ENCODE assay signal across 12 mouse cellular contexts in genomic region chr4:131968873-131969272, GRCm38 (mm10). TPM values are rescaled to one million over a fixed set of nuclear protein-coding genes. Genes with fewer than 3 reads are reported as not detected.
A peak's percentile ranks its signal among the peaks of the same experiment; 100 is the strongest.
DNase-seq lines count a peak whose midpoint lies in the region; ATAC-seq and TF ChIP-seq lines count a peak whose summit lies in the region.
"Had no signal": no experiment of that assay in that cellular context is flagged by ENCODE, and none has a peak within 500 bp of the region (broad histone marks: within the 10 kb centered on the region; RNA-seq: fewer than 3 reads in every experiment).

No protein-coding gene starts in this region.

- no peaks in the 10 kb centered on the region for H3K4me1 ChIP-seq in kidney, postnatal 0 days (replicated peaks; ENCODE audit: insufficient read depth, low read length)
- H3K4me1 ChIP-seq: intestine, embryonic 15.5 days; neural tube, embryonic 12.5 days had no signal

- H3K27ac ChIP-seq in kidney, postnatal 0 days, result 0 out of 2 replicates have a peak overlapping the region, but pooled peaks have one; percentile 36
- H3K27ac ChIP-seq: intestine, embryonic 15.5 days; neural tube, embryonic 12.5 days had no signal

- H3K4me2 ChIP-seq in kidney, postnatal 0 days (ENCODE audit: low read length), result no peak overlapping the region
- H3K4me2 ChIP-seq: intestine, embryonic 15.5 days; neural tube, embryonic 12.5 days had no signal

- peak; percentile 63 for TF ChIP-seq CTCF in kidney, postnatal 0 days (IDR thresholded peaks at IDR 0.05; ENCODE audit: low read depth)

- H3K9ac ChIP-seq in kidney, postnatal 0 days (ENCODE audit: low read depth, low read length), result no peak overlapping the region
- H3K9ac ChIP-seq: intestine, embryonic 15.5 days; neural tube, embryonic 12.5 days had no signal

- 74% methylated on average over 2 of the region's 2 CpGs for WGBS in kidney, postnatal 0 days

- no peak for ATAC-seq in kidney, postnatal 0 days (replicated peaks; ENCODE audit: low FRiP score, low read depth)
- ATAC-seq in megakaryocyte progenitor cell, adult 5-6 weeks (replicated peaks; ENCODE audit: poor library complexity), result no peak
- ATAC-seq: intestine, embryonic 15.5 days had no signal

- H3K9me3 ChIP-seq in kidney, postnatal 0 days (replicated peaks; ENCODE audit: low read length), result no peaks in the 10 kb centered on the region
- H3K9me3 ChIP-seq: intestine, embryonic 15.5 days; neural tube, embryonic 12.5 days had no signal

- DNase-seq in adrenal gland, postnatal 14 days, result peak; percentile 32
- DNase-seq in adrenal gland, adult 2 months, result no peak
- peak; percentile 74 for DNase-seq in kidney, postnatal 0 days (ENCODE audit: low spot score)
- DNase-seq in kidney, adult 18-20 months, result no peak
- peak; percentile 44 for DNase-seq in ES-CJ7 (ENCODE audit: low read depth, low spot score)
- DNase-seq in kidney, postnatal 36 days, result peak; percentile 14 to 18
- DNase-seq in thymus, postnatal 25 days, result no peak
- DNase-seq: cerebellum, postnatal 25 days had no signal

- H3K36me3 ChIP-seq in kidney, postnatal 0 days (ENCODE audit: insufficient read depth, low read length), result peaks cover 12% of the 10 kb centered on the region; the same call in 1 of the 2 replicates

- H3K27me3 ChIP-seq in kidney, postnatal 0 days (ENCODE audit: insufficient read depth, low read length), result no peaks in the 10 kb centered on the region
- H3K27me3 ChIP-seq: intestine, embryonic 15.5 days; neural tube, embryonic 12.5 days had no signal

- H3K4me3 ChIP-seq in kidney, postnatal 0 days (replicated peaks; ENCODE audit: low read depth, low read length), result no peak overlapping the region
- H3K4me3 ChIP-seq: intestine, embryonic 15.5 days; neural tube, embryonic 12.5 days had no signal

RNA-seq across cellular contexts. Expression of gene Tmem200b, which starts 47.3 kb away (rescaled TPM):
- total RNA-seq in adrenal gland, postnatal 14 days (2021), result 8.7 TPM in 2 replicates
- total RNA-seq in adrenal gland, adult 2 months (2021), result 10 to 100 TPM in 1 of 2 experiments, 1 to 10 TPM in 1; 5.4 to 13.3 TPM
- 26.5 and 29.1 TPM in 2 replicates for polyA plus RNA-seq in adrenal gland, adult 2 months (2012; rRNA removed)
- polyA plus RNA-seq in kidney, postnatal 0 days (2015; fragmentation: Nextera tagmentation; extraction: Ambion mirVana), result 2.7 and 3.9 TPM in 2 replicates
- total RNA-seq in megakaryocyte progenitor cell, adult 5-6 weeks (2015), result not detected in 2 replicates
- total RNA-seq in megakaryocyte progenitor cell, adult 5-6 weeks (2017), result not detected in 2 replicates
- polyA plus RNA-seq: liver, embryonic 16.5 days had no signal

Comparison
In these comparisons a context has a peak if more than half of its experiments do, and no peak if none do; other contexts are left out.
1. DNase-seq: peak in adrenal gland, postnatal 14 days (single experiment), kidney, postnatal 0 days (single experiment), ES-CJ7 (single experiment) and kidney, postnatal 36 days (2 of 2); none in adrenal gland, adult 2 months (single experiment), kidney, adult 18-20 months (single experiment) and thymus, postnatal 25 days (single experiment).